Mouse (Mus musculus) spleen, postnatal 14 days (tissue): ENCODE data around the gene Armc10.
"Not testable (repeated sequence)": the region's sequence is repeated elsewhere in the genome, so short reads cannot be mapped to it uniquely, and the experiment has no call there.

ENCODE experiments used
- DNase-seq, 2 experiments: peaks; one replicate each; pipeline ENCODE4 v3.0.0; 2021 to 2022; ENCODE audit warnings: low spot score in 2 of 2

Gene Armc10

DNA sequence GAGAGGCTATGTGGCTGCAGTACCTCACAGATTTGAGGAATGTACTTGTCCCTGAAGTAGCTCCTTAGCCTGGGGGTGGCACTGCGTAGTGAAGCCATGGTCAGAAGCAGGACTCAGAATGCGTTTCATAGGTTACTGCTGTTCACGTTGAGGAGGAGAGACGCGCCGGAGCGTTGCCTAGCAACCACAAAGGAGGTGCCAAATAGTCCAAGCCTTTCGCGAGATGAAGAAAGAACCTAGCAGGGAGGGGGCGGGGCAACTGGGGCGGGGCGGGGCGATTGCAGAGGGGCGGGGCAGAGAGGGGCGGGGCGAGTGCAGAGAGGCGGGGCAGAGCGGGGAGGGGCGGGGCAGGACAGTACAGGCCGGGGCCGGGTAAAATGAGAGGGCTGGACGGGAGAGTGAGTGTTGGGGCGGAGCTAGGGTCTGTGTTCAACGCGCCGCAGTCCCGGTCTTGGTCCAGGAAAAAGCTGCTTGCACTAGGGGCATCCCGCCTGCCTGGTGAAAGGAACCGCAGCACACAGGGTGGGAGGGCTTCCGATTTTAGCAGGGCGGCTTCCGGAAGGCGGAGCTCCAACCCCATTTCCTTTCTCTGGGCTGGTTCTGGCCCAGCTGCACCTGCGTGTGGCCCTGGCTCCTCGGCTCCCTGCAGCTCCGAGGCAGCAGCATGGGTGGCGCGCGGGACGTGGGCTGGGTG is at the start of gene Armc10, which contains the start of gene Fbxl13:
Armc10 (plus strand) TSS at position 375 of the 694 bp plus-strand sequence.
Fbxl13 (minus strand) TSS at position 196 of the 694 bp plus-strand sequence.
- DNase-seq = peak; percentile 60 to 67

GRCm38 (mm10) chr5:21599536-21599935 is 46.1 kb upstream of the Armc10 start:
- not testable (repeated sequence) for DNase-seq

DNA sequence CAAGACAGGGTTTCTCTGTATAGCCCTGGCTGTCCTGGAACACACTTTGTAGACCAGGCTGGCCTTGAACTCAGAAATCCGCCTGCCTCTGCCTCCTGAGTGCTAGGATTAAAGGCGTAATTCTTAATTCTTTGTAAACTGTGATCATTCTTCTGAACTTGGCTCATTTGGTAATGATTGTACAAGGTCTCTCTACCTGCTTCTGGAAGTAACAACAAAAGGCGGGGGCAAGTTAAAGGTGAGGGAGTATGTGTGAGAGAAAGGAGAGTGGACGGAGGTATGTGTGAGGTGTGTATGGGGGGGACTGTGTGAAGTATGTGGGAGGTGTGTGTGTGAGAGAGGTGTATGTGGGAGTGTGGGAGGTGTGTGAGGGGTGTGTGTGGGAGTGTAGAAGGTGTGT is 45.7 kb upstream of the Armc10 start:
- no peak for DNase-seq

DNA sequence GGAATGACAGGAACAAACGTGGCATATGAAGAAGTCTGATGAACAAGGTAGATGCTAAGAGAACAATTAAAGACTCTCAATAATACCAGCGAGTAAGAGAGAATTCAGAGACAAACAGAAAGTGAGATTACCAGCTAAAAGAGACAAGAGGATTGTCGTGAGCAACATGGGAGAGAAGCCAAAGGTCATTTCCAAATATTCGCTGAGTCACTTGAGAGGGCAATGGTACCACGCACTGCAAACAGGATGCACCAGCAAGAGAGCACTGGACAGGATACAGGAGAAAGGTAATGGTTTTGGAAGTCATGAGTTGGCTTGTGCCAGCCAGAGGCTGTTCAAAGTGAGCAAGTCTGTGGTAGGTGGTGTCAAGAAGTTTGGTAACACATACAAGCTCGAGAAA is 39.7 kb upstream of the Armc10 start:
- no peak for DNase-seq

DNA sequence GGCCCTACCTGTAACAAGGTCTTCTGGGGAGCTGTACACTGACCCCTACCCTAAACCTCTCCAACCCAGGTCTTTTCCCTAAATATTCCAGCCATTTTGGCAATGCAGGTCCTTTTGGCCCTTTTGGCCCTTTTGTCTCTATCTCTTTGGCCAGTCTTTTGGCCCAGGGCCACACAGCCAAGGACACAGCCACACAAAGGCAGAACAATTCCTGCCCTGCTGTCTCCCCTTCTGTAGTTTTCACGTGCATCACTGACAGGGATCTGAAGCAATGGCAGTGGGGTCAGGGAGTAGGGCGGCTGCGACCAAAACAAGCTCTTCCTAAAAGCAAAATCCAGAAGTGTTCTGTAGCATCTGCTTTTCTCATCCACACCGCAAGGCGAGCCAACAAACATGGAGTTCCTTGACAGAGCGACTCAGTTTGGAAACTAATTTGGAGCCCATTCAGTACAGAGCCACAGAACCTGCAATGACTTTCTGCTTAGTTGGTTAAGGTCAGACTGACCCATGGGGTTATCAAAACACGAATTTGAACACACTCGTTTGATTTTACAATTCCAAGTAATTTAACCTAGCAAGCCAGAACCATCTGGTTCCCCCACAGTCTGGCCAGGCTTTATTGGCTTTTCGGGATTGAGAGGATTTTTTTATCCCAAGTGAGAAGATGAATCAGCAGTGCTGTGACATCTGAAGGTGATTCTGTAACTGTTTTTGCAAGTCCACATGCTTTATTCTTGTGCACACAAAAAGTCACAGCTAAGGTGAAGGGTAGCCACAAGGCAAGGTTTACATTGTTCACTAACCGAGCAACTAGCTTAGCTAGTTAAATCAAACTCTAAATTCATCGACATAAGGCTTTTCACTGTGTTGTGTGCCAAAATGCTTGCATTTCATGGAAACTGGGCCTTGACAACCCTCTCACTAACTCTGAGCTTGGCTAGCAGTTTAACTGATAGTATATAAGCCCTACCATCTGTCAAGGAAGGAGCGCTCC is 37.0 kb upstream of the Armc10 start:
- no peak for DNase-seq

DNA sequence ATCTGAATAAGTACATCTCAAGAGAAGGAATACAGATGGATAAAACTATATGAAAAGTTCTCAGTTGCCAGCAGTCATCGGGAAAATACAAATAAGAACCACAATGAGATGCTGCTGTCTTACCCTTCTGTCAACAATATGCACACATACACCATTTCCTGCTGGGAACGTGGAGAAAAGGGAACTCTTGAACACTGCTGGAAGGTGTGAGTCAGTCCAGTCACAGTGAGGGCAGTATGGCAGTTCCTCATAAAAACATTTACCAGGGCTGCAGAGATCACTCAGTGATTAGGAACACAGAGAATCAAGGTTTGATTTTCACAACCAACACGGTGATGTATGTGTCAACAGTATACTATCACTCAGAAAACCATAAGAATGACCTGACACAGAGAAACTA is 34.6 kb upstream of the Armc10 start:
- no peak for DNase-seq

- DNase-seq = not testable (repeated sequence)
Measured at GRCm38 (mm10) chr5:21614299-21614698, 31.3 kb upstream of the Armc10 start.

DNA sequence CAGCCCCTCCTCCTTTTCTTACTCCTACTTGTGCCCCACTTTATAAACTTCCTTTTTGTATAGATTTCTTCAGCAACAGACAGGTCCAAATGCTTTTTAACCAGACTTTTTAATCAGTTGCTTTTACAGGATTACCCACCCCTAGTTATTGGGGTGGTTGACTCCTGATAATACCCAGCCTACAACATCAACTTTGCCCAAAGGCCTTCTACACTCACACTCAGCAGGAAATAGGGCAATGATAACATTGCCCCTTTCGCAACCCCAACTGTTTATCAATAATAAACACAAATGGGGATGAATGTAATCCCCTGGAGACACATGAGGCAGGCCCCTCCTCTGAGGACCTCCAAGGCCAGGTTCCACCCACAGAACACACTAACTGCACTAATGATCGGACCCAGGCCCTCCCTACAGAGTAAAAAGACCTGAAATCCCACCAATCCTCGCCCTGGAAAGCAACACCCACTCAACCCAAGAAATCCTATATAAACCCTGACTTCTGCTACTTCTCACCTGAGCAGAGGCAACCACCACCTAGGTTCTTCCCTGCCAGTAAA is 29.1 kb upstream of the Armc10 start:
- DNase-seq = no peak

DNA sequence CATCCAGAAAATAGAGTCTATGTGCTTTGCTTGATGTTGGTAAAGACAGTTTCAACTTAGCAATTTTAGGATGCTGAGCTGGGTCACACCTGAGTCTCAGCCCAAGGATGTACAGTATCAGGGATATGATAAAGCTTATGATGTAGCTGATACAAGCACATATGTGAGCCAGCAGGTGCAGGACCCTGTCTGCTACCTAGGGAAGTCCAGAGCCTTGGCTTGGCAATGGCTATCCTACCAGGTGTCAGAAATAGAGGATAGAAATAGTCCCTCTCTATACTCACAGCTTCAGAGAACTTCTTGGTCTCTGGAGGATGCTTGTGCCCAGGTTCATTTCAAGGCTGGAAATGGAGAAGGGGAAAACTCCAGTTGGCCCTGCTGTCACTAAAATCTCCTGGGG is 19.7 kb upstream of the Armc10 start:
- DNase-seq = no peak

- peak; percentile 21 to 38 for DNase-seq
Measured at GRCm38 (mm10) chr5:21640961-21641360, 4.7 kb upstream of the Armc10 start.

DNA sequence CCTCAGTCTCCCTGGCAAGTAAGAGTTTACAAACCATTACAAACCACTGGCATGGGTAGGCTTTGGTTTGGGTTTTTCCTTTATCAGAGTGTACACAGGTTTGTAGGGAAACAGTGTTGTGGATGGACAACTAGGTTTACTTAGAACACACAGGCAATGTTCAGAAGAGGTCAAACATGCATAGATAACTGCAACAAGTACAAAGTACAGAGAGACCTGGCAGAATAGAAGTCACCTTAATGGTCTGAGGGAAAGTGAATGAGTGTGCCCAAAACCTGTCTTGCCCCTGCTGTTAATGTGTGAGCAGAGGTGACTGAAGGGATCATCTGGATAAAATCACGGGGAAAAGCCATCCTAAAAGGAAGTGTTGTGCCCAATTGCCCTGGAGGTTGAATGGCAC is 2.0 kb upstream of the Armc10 start:
- no peak for DNase-seq

DNA sequence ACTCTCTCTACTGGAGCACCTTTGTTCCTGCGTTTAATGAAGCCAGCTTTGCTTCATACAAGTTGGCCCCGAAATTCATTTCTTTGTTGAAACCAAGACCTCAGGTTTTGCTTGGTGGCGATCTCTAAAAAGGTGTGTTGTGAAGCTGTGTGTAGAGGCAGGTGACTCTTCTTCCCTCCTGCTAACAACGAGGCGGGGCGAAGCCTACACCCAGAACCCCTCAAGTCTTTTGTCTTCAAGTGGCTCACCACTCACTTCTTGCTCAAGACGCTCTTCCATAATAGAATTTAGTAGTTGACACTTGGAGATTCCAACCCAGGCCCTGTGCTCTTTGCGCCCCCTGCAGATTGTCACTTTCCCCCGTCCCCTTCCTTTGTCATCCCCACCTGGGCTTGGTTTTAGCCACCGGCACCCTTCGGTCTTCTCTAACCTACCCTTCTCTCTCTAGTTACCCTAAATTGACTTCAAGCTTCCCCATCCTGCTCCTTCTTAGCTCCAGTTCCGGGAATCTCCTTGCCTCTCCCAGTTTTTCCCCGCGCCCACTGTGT is 648 bp upstream of the Armc10 start:
- DNase-seq = peak in 1 of 2 experiments; percentile 19

DNA sequence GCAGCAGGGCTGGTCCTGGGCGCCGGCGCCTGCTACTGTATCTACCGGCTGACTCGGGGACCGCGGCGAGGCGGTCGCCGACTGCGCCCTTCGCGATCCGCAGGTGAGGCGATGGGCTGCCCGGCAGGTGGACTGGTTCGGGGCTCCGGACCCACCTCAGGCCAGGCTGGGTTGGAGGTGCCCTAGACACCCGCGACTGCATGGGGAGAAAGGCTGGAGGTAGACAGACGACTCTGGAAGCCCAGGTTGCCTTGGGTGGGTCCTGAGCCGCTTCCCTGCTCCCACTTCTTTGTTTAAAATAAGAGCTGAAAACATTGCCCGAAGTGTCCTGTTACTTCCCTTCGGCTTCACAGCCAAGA is 499 bp downstream of the Armc10 start:
- DNase-seq = no peak

GRCm38 (mm10) chr5:21650736-21651135 is 5.1 kb downstream of the Armc10 start:
- DNase-seq = no peak

GRCm38 (mm10) chr5:21651885-21652612 is 6.4 kb downstream of the Armc10 start:
- no peak for DNase-seq

- no peak for DNase-seq
Measured at GRCm38 (mm10) chr5:21656912-21657311, 11.3 kb downstream of the Armc10 start.

DNA sequence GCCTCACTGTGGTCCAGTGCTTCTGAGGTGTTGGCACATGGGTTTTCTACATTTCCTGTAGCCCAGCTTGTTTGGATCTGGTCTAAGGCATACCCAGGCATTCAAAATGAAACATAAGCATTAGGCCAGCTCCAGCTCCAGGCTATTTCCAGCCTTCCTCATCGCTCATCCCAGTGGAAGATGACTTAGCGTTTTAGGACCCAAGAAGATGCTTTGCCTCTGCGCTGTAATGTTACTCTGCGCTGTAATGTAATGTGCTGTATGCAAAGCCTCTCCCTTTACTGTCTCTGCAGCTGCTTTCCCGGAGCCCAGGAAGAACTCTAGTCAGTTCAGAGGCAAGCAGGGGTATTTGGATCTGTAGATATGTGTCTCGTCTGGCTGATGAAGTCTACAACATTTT is 12.4 kb downstream of the Armc10 start:
- no peak for DNase-seq

DNA sequence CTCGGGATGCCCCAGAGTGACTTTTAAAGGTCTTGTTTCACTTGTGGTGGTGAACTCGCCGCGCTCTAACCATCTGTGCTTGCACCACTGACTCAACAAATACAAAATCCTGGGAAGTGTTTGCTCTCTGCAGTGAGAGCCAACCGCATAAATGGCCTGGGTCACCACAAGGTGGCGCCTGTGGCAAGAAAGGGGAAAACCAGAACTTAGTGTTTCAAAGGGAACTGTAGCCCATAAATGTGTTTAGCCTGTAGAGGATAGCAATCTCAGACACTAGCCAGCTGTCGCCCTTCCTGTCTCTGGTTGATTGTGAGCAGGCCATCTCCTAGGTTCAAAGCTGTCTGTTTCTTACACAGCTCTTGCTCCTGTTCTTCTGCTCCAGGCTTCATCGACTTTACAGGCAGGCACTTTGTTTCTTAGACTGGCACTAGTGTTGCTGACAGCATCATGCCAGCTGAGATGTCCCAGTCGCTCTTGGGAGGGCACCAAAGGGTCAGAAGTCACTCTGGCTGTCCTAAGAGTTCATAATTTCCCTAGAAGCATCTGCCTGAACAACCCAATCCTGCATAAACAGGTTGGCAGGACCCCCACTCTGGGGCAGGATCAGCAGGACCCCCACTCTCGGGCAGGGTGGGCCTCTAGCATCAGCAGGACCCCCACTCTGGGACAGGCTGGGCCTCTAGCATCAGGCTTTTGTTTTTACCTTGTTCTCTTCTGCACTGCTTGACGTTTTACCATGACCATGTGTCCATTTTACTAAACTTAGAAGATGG is 13.2 kb downstream of the Armc10 start:
- DNase-seq = peak; percentile 48 to 68

DNA sequence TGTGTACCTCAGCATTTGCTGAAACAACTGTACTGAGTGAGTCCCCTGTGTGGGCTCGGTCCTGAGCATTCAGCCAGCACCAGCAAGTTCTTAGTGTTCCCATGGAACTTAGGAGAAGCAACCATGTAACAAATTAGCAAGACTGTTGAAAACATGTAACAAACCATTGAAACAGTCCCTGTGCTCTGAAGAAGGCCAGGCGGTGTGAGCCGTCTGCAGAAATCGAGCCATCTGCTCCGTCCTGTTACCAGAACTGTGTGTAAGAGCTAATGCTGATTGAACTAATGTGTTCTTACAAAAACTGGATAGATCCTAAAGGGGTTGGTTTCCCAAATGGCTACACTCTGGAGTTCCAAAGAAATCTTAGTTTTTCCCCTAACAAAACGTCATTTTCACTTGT is 15.2 kb downstream of the Armc10 start:
- no peak for DNase-seq

DNA sequence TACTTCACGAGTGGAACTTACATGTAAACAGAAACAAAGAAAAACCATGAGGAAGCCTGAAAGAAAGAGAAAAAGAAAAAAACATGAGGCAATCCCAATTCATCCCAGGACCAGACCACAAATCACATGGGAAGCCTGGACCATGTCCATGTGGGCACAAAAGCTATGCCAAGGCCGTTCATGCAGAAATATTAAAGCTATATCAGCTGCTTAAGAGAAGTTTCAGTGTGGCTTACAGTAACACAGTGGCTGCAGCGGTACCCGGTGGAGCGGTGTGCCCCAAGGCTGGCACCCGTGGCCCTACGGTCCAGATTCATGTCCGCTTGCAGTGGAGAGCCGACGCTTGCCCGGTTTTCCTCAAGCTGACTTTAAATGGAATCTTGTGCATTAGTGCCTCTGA is 17.5 kb downstream of the Armc10 start:
- no peak for DNase-seq
